Mouse (Mus musculus) CH12.LX (cell line): ENCODE data around the gene Gm20708.
A peak's percentile ranks its signal among the peaks of the same experiment; 100 is the strongest.

Experiments used
- BHLHE40 ChIP-seq: IDR thresholded peaks from 2 replicates; pipeline ENCODE4 v1.6.1; 2011; ENCODE audit warnings: mild to moderate bottlenecking, low read depth, low read length, improper control_type of control experiment
- CTCF ChIP-seq, 2 experiments: IDR thresholded peaks in 1 of 2; conservative IDR thresholded peaks in 1 of 2; 2 replicates each; pipeline ENCODE4 v1.5.1; 2011 to 2012; ENCODE audit warnings: low read depth in 2 of 2, low read length in 2 of 2, improper control_type of control experiment in 1 of 2, inconsistent platforms in 1 of 2, mild to moderate bottlenecking in 1 of 2, moderate library complexity in 1 of 2
- ELF1 ChIP-seq: IDR thresholded peaks from 2 replicates; pipeline ENCODE4 v1.6.1; 2014; ENCODE audit warnings: low read depth, mild to moderate bottlenecking, inconsistent platforms, low read length, improper control_type of control experiment
- EP300 ChIP-seq: IDR thresholded peaks from 2 replicates; pipeline ENCODE4 v1.6.1; 2011; ENCODE audit warnings: low read length, improper control_type of control experiment
- ETS1 ChIP-seq: conservative IDR thresholded peaks from 2 replicates; pipeline ENCODE4 v1.6.1; 2012; ENCODE audit warnings: low read depth, mild to moderate bottlenecking, inconsistent platforms, low read length, improper control_type of control experiment, moderate library complexity
- USF1 ChIP-seq: IDR thresholded peaks from 2 replicates; pipeline ENCODE4 v1.6.1; 2014; ENCODE audit warnings: low read depth, mild to moderate bottlenecking, inconsistent platforms, low read length, improper control_type of control experiment

- TF ChIP-seq BHLHE40 (peak; percentile 81), ELF1 (no peak), ETS1 (peak; percentile 88), CTCF (conservative IDR thresholded peaks at IDR 0.05 in 1 of 2, IDR thresholded peaks at IDR 0.05 in 1 of 2; ENCODE audit: low read depth in 2 of 2, low read length in 2 of 2) (no peak), EP300 (peak; percentile 91), USF1 (no peak)
Observed at GRCm38 (mm10) chr11:117828149-117828887, 18.9 kb downstream of the Gm20708 start.
